Mouse (Mus musculus): ENCODE measurements at regions not wholly inside any gene's neighbourhood (a gene's known extent, or its start where the extent isn't known, plus 50 kb on each side); places are given as distances from the start of the nearest gene placed in this dataset.

GRCm38 (mm10) chr6:24233626-24234025 is 65.7 kb upstream of the Slc13a1 start:
- H3K4me3 ChIP-seq (ENCODE audit: insufficient read depth in 1 of 2, low read depth in 1 of 2, low read length in 2 of 2, poor library complexity in 1 of 2, severe bottlenecking in 1 of 2), result no peak overlapping the region
- TF ChIP-seq ZNF384 (IDR thresholded peaks at IDR 0.05; ENCODE audit: low read depth, low read length), result no peak
- no peak for TF ChIP-seq MAFK (IDR thresholded peaks at IDR 0.05; ENCODE audit: insufficient read depth, low read depth, low read length)
- TF ChIP-seq ZC3H11A (IDR thresholded peaks at IDR 0.05; ENCODE audit: borderline replicate concordance, low read depth, low read length), result no peak
- no peak for TF ChIP-seq CHD2 (IDR thresholded peaks at IDR 0.05; ENCODE audit: low read depth, low read length)
- TF ChIP-seq HCFC1 (IDR thresholded peaks at IDR 0.05; ENCODE audit: borderline replicate concordance, insufficient read depth, low read length), result no peak
- in situ Hi-C loops (cut with MboI; ENCODE audit: low sequenced_read_pairs in 2 of 2, unreplicated experiment in 2 of 2), result no loop called here
- H3K9me3 ChIP-seq (ENCODE audit: control insufficient read depth, insufficient read depth, low read depth, low read length), result no peaks in the 10 kb centered on the region
- H3K27ac ChIP-seq (ENCODE audit: insufficient read depth, low read depth, low read length, poor library complexity, severe bottlenecking), result no peak overlapping the region
- DNase-seq (ENCODE audit: low read depth, low spot score), result no peak
- H3K36me3 ChIP-seq (ENCODE audit: control insufficient read depth, insufficient read depth, low read length, poor library complexity, severe bottlenecking), result no peaks in the 10 kb centered on the region
- H3K4me1 ChIP-seq (ENCODE audit: control insufficient read depth in 2 of 2, insufficient read depth in 2 of 2, low read length in 2 of 2, poor library complexity in 1 of 2), result no peaks in the 10 kb centered on the region
- no peak overlapping the region for H3K9ac ChIP-seq (ENCODE audit: insufficient read depth, low read depth, low read length, poor library complexity, severe bottlenecking)

- Histone ChIP-seq H3K27ac (ENCODE audit: insufficient read depth, low read depth, low read length, poor library complexity, severe bottlenecking) (no peak overlapping the region), H3K36me3 (ENCODE audit: control insufficient read depth, insufficient read depth, low read length, poor library complexity, severe bottlenecking) (no peaks in the 10 kb centered on the region), H3K9me3 (ENCODE audit: control insufficient read depth, insufficient read depth, low read depth, low read length) (no peaks in the 10 kb centered on the region), H3K9ac (ENCODE audit: insufficient read depth, low read depth, low read length, poor library complexity, severe bottlenecking) (no peak overlapping the region), H3K4me3 (ENCODE audit: insufficient read depth in 1 of 2, low read depth in 1 of 2, low read length in 2 of 2, poor library complexity in 1 of 2, severe bottlenecking in 1 of 2) (no peak overlapping the region), H3K4me1 (ENCODE audit: control insufficient read depth in 2 of 2, insufficient read depth in 2 of 2, low read length in 2 of 2, poor library complexity in 1 of 2) (no peaks in the 10 kb centered on the region)
- in situ Hi-C loops (cut with MboI; ENCODE audit: low sequenced_read_pairs in 2 of 2, unreplicated experiment in 2 of 2), result no loop called here
- DNase-seq (ENCODE audit: low read depth, low spot score), result no peak
- TF ChIP-seq MAFK (IDR thresholded peaks at IDR 0.05; ENCODE audit: insufficient read depth, low read depth, low read length) (no peak), HCFC1 (IDR thresholded peaks at IDR 0.05; ENCODE audit: borderline replicate concordance, insufficient read depth, low read length) (no peak), ZC3H11A (IDR thresholded peaks at IDR 0.05; ENCODE audit: borderline replicate concordance, low read depth, low read length) (no peak), CHD2 (IDR thresholded peaks at IDR 0.05; ENCODE audit: low read depth, low read length) (no peak), ZNF384 (IDR thresholded peaks at IDR 0.05; ENCODE audit: low read depth, low read length) (no peak)
These were observed 52.7 kb upstream of the Slc13a1 start for GRCm38 (mm10) chr6:24220589-24220988.

- in situ Hi-C loops (cut with MboI; ENCODE audit: low sequenced_read_pairs in 2 of 2, unreplicated experiment in 2 of 2), result no loop called here
- no peak for DNase-seq (ENCODE audit: low read depth, low spot score)
- Histone ChIP-seq H3K9me3 (ENCODE audit: control insufficient read depth, insufficient read depth, low read depth, low read length) (no peaks in the 10 kb centered on the region), H3K36me3 (ENCODE audit: control insufficient read depth, insufficient read depth, low read length, poor library complexity, severe bottlenecking) (no peaks in the 10 kb centered on the region), H3K4me3 (ENCODE audit: insufficient read depth in 1 of 2, low read depth in 1 of 2, low read length in 2 of 2, poor library complexity in 1 of 2, severe bottlenecking in 1 of 2) (no peak overlapping the region), H3K9ac (ENCODE audit: insufficient read depth, low read depth, low read length, poor library complexity, severe bottlenecking) (no peak overlapping the region), H3K27ac (ENCODE audit: insufficient read depth, low read depth, low read length, poor library complexity, severe bottlenecking) (no peak overlapping the region), H3K4me1 (ENCODE audit: control insufficient read depth in 2 of 2, insufficient read depth in 2 of 2, low read length in 2 of 2, poor library complexity in 1 of 2) (no peaks in the 10 kb centered on the region)
- TF ChIP-seq HCFC1 (IDR thresholded peaks at IDR 0.05; ENCODE audit: borderline replicate concordance, insufficient read depth, low read length) (no peak), ZC3H11A (IDR thresholded peaks at IDR 0.05; ENCODE audit: borderline replicate concordance, low read depth, low read length) (no peak), MAFK (IDR thresholded peaks at IDR 0.05; ENCODE audit: insufficient read depth, low read depth, low read length) (no peak), ZNF384 (IDR thresholded peaks at IDR 0.05; ENCODE audit: low read depth, low read length) (no peak), CHD2 (IDR thresholded peaks at IDR 0.05; ENCODE audit: low read depth, low read length) (no peak)
These were observed 52.1 kb upstream of the Slc13a1 start for GRCm38 (mm10) chr6:24219882-24220522.
